Mouse (Mus musculus): ENCODE data around the gene Msi1. TPM values are rescaled to one million over a fixed set of nuclear protein-coding genes. Genes with fewer than 3 reads are reported as not detected.
"Not testable (repeated sequence)": the region's sequence is repeated elsewhere in the genome, so short reads cannot be mapped to it uniquely, and the experiment has no call there.

The Msi1 gene
- polyA plus RNA-seq, 1 experiment from 2014 or later, result not detected

- Histone ChIP-seq H3K27ac (no peak overlapping the region), H3K36me3 (ENCODE audit: inconsistent target) (no peaks in the 10 kb centered on the region), H3K4me3 (ENCODE audit: inconsistent target) (no peak overlapping the region), H3K79me2 (ENCODE audit: inconsistent target) (no peaks in the 10 kb centered on the region)
- WGBS (ENCODE audit: missing documents), result 41% methylated on average over 14 of the region's 14 CpGs
Measured at GRCm38 (mm10) chr5:115441205-115441849, 11.9 kb downstream of the Msi1 start.

GRCm38 (mm10) chr5:115442663-115443062 lies 13.3 kb downstream of the Msi1 start:
- H3K36me3 ChIP-seq (ENCODE audit: inconsistent target); H3K4me3 ChIP-seq (ENCODE audit: inconsistent target); H3K27ac ChIP-seq; H3K79me2 ChIP-seq (ENCODE audit: inconsistent target): not testable (repeated sequence)
- 59% methylated on average over 5 of the region's 5 CpGs for WGBS (ENCODE audit: missing documents)

GRCm38 (mm10) chr5:115444130-115444529 lies 14.7 kb downstream of the Msi1 start:
- Histone ChIP-seq H3K4me3 (ENCODE audit: inconsistent target) (no peak overlapping the region), H3K79me2 (ENCODE audit: inconsistent target) (no peaks in the 10 kb centered on the region), H3K36me3 (ENCODE audit: inconsistent target) (no peaks in the 10 kb centered on the region), H3K27ac (no peak overlapping the region)
- WGBS (ENCODE audit: missing documents), result 97% methylated on average over 11 of the region's 11 CpGs

GRCm38 (mm10) chr5:115447108-115447507 lies 17.7 kb downstream of the Msi1 start:
- Histone ChIP-seq H3K36me3 (ENCODE audit: inconsistent target) (no peaks in the 10 kb centered on the region), H3K79me2 (ENCODE audit: inconsistent target) (no peaks in the 10 kb centered on the region), H3K4me3 (ENCODE audit: inconsistent target) (no peak overlapping the region), H3K27ac (no peak overlapping the region)
- WGBS (ENCODE audit: missing documents), result 86% methylated on average over 17 of the region's 17 CpGs

GRCm38 (mm10) chr5:115449247-115449646 lies 19.8 kb downstream of the Msi1 start:
- Histone ChIP-seq H3K4me3 (ENCODE audit: inconsistent target) (no peak overlapping the region), H3K36me3 (ENCODE audit: inconsistent target) (no peaks in the 10 kb centered on the region), H3K79me2 (ENCODE audit: inconsistent target) (no peaks in the 10 kb centered on the region), H3K27ac (no peak overlapping the region)
- WGBS (ENCODE audit: missing documents), result 83% methylated on average over 3 of the region's 3 CpGs

- H3K27ac ChIP-seq, result no peak overlapping the region
- 92% methylated on average over 27 of the region's 27 CpGs for WGBS (ENCODE audit: missing documents)
- no peaks in the 10 kb centered on the region for H3K79me2 ChIP-seq (ENCODE audit: inconsistent target)
- H3K4me3 ChIP-seq (ENCODE audit: inconsistent target), result no peak overlapping the region
- H3K36me3 ChIP-seq (ENCODE audit: inconsistent target), result no peaks in the 10 kb centered on the region
Measured at GRCm38 (mm10) chr5:115450410-115451317, 21.3 kb downstream of the Msi1 start.

- no peaks in the 10 kb centered on the region for H3K79me2 ChIP-seq (ENCODE audit: inconsistent target)
- 88% methylated on average over 9 of the region's 12 CpGs for WGBS (ENCODE audit: missing documents)
Measured at GRCm38 (mm10) chr5:115454422-115455090, 25.2 kb downstream of the Msi1 start.

GRCm38 (mm10) chr5:115455838-115456237 lies 26.4 kb downstream of the Msi1 start:
- Histone ChIP-seq H3K4me3 (ENCODE audit: inconsistent target) (no peak overlapping the region), H3K36me3 (ENCODE audit: inconsistent target) (no peaks in the 10 kb centered on the region), H3K79me2 (ENCODE audit: inconsistent target) (no peaks in the 10 kb centered on the region), H3K27ac (no peak overlapping the region)
- 70% methylated on average over 7 of the region's 7 CpGs for WGBS (ENCODE audit: missing documents)

More at GRCm38 (mm10) chr5:115454422-115455090, 25.2 kb downstream of the Msi1 start:
- H3K27ac ChIP-seq, result no peak overlapping the region
- H3K36me3 ChIP-seq (ENCODE audit: inconsistent target), result no peaks in the 10 kb centered on the region
- H3K4me3 ChIP-seq (ENCODE audit: inconsistent target), result no peak overlapping the region

GRCm38 (mm10) chr5:115458918-115459317 lies 29.5 kb downstream of the Msi1 start:
- no peaks in the 10 kb centered on the region for H3K36me3 ChIP-seq (ENCODE audit: inconsistent target)
- H3K27ac ChIP-seq, result no peak overlapping the region
- no peak overlapping the region for H3K4me3 ChIP-seq (ENCODE audit: inconsistent target)
- 81% methylated on average over 13 of the region's 13 CpGs for WGBS (ENCODE audit: missing documents)
- no peaks in the 10 kb centered on the region for H3K79me2 ChIP-seq (ENCODE audit: inconsistent target)

- 91% methylated on average over 18 of the region's 18 CpGs for WGBS (ENCODE audit: missing documents)
- H3K79me2 ChIP-seq (ENCODE audit: inconsistent target), result no peaks in the 10 kb centered on the region
- no peaks in the 10 kb centered on the region for H3K36me3 ChIP-seq (ENCODE audit: inconsistent target)
- no peak overlapping the region for H3K27ac ChIP-seq
- H3K4me3 ChIP-seq (ENCODE audit: inconsistent target), result no peak overlapping the region
Measured at GRCm38 (mm10) chr5:115464408-115465115, 35.2 kb downstream of the Msi1 start.

GRCm38 (mm10) chr5:115465642-115466420 lies 36.4 kb downstream of the Msi1 start, which contains the start of gene Pla2g1b:
Gene Pla2g1b (plus strand): TSS chr5:115466262.
- no peak within 1 kb of the TSS for H3K4me3 ChIP-seq (ENCODE audit: inconsistent target)
- no peak within 1 kb of the TSS for H3K27ac ChIP-seq
- 40% methylated on average over 9 of the region's 9 CpGs for WGBS (ENCODE audit: missing documents)
- H3K36me3 ChIP-seq (ENCODE audit: inconsistent target), result no peaks in the 10 kb centered on the region
- H3K79me2 ChIP-seq (ENCODE audit: inconsistent target), result no peaks in the 10 kb centered on the region

GRCm38 (mm10) chr5:115469791-115470190 lies 40.4 kb downstream of the Msi1 start:
- 77% methylated on average over 6 of the region's 6 CpGs for WGBS (ENCODE audit: missing documents)
- Histone ChIP-seq H3K79me2 (ENCODE audit: inconsistent target) (no peaks in the 10 kb centered on the region), H3K27ac (no peak overlapping the region), H3K36me3 (ENCODE audit: inconsistent target) (no peaks in the 10 kb centered on the region), H3K4me3 (ENCODE audit: inconsistent target) (no peak overlapping the region)

GRCm38 (mm10) chr5:115470766-115471531 lies 41.5 kb downstream of the Msi1 start:
- no peaks in the 10 kb centered on the region for H3K36me3 ChIP-seq (ENCODE audit: inconsistent target)
- no peak overlapping the region for H3K27ac ChIP-seq
- H3K4me3 ChIP-seq (ENCODE audit: inconsistent target), result no peak overlapping the region
- WGBS (ENCODE audit: missing documents), result 33% methylated on average over 20 of the region's 20 CpGs
- H3K79me2 ChIP-seq (ENCODE audit: inconsistent target), result no peaks in the 10 kb centered on the region

Data from macrophage (primary cell).